Mouse (Mus musculus) spleen, postnatal 4 days (tissue): ENCODE measurements around the gene Tmem247.

ENCODE experiments used
- DNase-seq, 2 experiments: peaks; one replicate each; pipeline ENCODE4 v3.0.0; 2022; ENCODE audit warnings: low spot score in 2 of 2

Gene Tmem247

DNA sequence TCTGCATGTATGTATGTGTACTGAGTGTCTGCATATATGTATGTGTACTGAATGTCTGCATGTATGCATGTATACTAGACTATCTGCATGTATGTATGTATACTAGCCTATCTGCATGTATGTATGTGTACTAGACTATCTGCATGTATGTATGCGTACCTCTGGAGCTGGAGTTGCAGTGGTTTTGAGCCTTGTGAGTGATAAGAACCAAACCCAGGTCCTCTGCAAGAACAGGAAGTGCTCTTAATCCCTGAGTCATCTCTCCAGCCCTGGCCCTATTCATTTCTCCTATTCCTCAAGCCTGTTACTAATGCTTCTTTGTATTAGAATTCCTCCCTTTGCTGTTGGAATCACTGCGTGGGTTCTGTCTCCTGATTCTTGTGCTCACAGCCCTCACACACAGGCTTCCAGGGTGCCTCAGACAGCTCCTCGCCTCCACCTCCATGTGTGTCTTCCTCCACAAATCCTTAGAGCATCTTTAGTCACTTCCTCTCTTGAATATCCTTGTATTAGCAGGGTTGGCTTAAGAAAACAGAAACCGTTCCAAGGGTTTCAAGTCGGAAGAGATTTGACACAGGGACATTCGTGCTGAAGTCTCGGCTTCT is 4.0 kb upstream of the Tmem247 start:
- peak in 1 of 2 experiments; percentile 6 for DNase-seq

DNA sequence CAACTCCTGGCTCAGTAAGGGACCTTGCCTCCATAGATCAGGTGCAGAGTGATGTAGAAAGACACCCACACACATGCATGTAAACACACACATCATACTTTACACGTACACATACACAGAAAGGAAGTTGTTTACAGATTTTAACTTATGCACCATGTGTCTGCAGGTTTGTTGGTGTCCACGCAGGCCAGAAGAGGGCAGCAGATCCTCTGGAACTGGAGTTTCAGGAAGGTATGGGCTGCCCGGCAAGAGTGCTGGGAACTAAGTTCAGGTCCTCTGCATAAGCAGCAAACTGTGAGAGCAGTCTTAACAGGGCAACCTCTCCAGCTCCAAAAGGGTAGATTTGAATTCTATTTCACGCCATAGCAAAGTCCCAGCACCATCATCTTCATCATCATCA is 1.6 kb upstream of the Tmem247 start:
- DNase-seq: no peak

DNA sequence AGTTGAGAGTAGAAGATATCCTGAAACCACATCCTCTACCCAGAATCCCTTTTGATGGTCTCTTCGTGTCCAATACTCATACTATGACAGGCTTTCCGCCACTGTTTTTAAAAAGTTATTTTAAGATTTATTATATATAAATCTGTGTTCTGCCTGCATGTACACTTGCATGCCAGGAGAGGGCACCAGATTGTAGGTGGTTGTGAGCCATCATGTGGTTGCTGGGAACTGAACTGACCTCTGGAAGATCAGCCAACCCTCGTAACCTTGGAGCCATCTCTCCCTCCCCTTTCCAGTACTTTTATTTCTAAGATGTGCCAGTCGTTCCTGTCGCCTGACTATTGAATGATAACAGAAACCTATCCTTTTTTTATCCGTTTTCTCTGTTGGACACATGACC is 1.6 kb downstream of the Tmem247 start:
- no peak for DNase-seq

DNA sequence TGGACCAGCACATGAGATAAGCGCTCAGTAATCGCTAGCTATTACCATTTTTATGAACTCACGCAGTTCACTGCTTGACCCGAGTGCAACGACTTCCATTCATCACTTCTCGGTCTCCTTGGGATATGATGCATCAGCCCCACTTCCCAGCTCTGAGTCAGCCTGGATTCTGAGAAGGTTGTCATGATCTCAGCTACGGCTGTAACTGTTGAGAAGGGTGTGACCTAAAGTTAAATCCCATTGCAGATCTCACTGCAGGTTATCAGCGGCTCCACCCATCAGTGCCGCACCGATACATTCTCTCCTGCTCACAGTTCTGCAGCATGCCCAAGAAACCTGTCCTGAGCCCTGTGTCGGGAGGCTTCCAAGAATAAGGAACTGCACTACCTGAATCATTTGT is 2.6 kb downstream of the Tmem247 start:
- DNase-seq: no peak

DNA sequence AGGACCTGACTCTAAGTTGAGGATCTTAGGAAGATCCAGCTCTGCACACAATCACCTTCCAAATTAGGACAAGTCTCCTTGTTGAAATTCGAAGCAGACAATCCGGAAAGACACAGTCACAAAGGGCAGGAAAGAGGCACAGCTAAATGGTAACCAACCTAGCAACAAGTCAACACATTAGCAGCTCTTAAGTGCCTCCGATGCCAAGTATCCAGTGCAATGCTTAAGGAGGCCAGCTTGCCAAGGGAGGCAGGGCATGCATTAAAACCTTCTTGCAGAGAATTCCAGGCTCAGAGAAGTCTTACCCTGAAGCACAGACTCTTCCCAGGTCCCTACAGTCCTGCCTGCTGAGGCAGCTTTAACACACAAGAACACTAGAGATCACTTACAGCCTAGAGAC is 7.5 kb downstream of the Tmem247 start:
- no peak for DNase-seq

DNA sequence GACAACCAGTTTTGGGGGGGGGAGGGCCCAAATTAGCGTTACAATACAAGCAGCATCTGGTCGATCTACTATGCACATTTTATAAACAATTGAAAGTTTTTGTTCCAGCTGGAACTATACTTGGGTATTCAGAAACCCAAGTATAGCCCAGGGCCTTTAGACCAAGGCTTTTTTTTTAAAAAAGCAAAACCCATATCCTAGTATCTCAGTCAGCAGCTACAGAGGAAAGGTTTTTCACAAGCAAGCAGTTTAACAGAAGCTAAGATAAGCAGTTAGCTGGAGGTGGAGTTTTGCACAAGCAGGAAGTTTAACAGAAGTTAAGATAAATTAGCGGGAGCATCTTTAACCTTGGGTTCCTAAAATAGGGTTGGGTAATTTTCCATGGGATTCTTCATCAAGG is 9.7 kb downstream of the Tmem247 start:
- no peak for DNase-seq

DNA sequence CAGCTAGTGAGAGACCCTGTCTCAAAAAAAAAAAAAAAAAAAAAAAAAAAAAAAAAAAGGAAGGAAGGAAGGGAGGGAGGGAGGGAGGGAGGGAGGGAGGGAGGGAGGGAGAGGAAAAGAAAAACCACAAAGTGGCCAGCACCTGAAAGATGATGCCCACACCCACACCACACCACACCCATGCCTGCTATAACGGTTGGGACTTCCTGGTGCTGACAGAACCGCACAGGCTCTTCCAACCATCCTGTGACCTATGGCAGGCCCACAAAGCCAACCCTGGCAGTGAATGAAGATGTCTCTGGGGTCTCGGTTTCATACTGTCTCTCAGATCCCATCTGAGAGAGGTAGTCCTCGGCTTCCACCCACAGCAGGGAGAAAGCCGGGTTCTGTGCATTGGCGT is 12.2 kb downstream of the Tmem247 start:
- DNase-seq: no peak

DNA sequence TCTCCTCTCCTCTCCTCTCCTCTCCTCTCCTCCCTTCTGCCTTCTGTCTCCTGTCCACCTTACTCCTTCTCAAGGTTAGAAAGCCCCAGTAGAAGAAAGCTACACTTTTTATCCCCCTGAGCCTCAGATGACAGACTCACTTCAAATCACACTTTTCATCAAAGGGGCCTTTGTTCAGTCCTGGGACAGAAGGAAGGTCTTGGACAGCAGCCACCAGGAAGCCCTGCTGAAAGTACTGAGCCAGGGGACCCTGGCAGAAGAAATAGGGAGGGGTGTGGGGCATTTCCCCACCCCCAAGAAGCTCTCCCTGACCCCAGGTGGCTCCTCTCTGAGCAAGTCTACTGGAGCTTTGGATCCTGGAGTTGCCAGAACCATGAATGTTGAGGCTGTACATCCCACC is 12.8 kb downstream of the Tmem247 start:
- DNase-seq: no peak

DNA sequence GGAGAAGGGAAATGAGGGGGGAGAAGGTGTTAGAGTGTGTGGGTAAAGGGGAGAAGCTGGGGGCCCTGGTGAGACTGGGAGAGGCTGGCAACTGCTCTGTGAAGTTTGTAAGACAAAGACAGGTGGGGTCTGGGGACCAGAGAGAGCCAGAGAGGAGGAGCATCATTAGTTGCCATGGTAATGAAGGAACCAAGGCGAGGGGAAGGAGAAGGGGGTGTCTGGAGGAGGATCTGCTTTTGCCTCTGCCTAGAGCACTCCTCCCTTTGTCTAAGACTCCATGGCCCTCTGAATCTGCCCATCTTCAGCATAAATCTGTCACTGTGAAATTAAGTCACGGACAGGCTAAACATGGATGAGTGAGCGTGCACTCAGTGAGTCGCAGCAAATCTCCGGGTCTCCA is 15.7 kb downstream of the Tmem247 start:
- no peak for DNase-seq

DNA sequence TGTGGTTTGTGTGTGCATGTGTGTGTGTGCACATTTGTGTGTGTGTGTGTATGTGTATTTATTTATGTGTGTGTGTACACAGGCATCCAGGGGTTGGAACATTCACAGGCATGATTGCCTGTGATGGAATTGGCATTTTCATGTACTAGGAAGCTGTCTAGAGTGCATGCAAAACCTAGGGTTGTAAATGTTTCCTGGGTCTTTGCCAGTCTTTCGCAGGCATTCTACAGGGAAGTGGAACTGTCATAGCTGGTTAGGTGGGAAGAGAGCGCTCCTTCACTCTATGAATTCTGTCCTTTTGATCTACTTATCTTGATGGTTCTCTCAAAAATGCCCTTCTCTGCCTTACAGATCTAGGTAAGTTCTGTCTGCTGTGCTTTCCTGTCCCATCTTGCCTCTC is 19.9 kb downstream of the Tmem247 start:
- DNase-seq: no peak

DNA sequence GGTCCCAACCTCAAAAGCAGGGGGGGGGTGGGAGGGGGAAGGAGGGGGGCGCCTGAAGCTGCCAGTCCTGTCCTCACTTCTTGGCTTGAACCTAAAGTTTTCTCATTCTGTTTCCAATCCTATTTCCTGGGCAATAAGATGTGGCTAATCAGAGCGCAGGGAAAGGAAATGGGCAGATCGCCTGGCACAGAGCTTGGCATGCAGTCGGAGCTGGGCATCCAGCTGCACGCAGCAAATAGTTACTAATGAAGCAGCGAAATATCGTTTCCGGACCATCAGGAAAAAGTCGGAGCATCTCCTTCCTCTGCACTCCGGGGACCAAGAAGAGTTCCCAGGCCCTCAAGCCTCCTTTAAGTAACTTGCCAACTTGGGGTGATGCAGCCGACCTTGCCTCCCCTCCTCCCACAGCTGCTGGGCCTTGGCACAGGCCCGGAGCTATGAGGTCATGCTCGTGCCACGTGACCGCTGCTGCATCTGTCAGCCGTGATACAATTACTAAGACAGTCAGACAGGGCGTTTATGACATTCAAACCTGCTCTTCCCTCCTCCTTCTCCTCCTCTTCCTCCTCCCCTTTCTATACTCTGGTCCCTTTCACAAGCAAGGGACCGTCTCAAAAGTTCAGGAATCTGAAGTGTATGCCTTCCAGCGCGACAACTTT is 20.5 kb downstream of the Tmem247 start:
- peak in 1 of 2 experiments; percentile 35 for DNase-seq

DNA sequence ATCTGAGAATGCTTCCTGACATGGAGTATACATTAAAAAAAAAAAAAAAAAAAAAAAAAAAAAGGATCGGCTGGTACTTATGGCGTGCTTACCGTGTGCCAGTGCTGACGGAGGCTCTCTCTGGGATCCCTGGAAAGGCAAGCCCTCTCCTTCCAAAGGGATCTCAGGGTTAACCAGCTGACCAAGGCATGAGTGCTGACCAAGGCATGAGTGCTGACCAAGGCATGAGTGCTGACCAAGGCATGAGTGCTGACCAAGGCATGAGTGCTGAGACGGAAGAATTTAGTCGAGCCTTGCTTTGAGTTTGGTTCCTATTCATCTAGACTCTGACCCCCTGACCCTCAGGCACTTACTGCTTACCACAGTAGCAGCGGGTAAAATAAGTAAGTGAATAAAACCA is 21.5 kb downstream of the Tmem247 start:
- DNase-seq: no peak

DNA sequence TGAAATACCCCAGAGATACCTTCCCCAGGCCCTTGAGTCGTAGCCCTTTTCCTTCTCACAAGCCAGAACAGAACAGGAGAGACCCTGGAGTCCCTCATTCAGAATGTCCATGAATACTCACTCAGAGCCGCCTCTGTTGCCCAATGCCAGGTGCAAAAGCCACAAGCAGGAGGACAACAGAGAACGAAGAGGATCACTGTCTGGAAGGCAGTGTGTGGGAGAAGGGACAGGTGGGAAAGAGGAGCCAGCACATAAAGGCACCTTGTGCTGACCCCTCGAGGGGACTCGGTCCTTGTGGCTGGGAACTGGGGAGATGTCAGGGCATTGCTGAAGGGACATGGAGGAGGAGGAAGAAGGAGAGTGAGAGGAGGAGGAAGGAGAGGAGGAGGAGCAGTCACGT is 25.0 kb downstream of the Tmem247 start:
- DNase-seq: no peak

DNA sequence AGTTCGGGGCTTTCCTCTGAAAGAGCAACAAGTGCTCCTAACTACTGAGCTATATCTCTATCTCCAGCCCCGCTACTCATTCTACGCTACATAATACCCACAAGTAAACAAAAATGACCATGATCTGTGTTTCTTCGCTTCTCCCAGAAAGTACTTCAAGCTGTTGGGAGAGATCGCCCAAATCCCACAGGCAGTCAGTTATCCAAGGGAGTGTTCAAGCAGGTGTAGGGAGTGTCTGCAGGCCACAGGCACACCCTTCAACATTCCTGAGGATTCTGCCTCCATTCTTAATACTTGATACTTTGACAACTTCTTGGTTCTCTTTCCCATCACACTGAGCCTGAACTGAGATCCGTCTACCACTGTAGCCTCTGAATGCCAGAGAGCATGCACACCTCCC is 26.0 kb downstream of the Tmem247 start:
- DNase-seq: no peak

DNA sequence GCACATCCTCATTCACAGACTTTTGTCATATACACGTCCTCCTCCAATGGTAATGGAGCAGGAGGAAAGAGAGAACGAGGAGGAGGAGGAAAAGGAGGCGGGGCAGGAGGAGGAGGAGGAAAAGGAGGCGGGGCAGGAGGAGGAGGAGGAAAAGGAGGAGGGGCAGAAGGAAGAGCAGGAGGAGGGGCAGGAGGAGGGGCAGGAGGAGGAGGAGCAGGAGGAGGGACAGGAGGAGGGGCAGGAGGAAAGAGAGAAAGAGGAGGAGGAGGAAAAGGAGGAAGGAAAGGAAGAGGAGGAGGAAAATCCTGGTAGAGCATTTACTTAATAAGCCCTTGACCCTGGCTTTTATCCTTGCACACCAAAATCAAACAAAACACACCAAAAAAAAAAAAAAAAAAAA is 28.9 kb downstream of the Tmem247 start:
- DNase-seq: no peak

DNA sequence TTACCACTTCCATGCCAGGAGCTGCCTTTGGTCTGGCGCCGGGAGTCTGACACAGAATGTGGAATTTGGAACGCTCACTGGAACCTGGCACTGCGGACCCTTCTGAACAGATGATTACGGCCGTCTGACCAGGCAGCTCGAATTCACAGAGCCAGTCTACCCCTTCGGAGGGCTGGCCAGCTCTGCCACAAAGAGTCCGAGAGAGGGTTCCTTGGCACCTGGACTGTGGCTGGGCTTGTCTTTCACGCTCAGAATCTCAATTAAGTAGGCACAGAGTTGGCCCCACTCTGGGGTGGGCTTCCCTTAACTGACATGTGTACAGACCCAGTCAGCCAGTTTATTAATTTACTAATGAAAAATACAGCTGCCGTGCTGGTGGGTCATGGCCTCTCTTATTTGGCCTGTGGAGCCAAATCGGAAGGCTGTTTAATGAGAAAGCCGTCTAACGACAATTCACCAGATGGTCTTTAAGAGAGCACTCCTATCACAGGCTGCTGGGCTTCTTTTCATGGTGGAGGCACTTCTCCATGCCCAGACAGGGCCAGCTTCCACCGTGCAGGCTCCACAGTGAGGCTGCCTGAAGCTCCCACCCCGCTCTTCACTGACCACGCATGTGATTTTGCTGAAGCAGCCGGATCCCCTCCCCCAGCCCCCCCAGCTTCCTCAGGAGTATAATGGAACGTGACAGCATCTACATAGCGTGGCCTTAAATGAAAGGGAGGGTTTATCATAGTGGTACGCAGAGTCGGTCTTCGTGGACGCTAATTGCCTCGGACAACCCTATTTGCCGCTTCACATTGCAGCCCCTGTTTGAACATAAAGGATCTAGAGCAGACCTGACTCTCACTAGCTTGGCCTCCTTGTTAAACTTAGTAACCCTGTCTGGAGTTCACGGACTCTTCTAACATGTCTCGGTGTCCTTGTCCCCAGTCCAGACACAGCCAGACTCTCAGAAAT is 31.0 kb downstream of the Tmem247 start, which contains the start of gene Atp6v1e2:
Gene Atp6v1e2, minus strand, starts transcription at position 58 of the 957 bp plus-strand sequence.
- DNase-seq: no peak

DNA sequence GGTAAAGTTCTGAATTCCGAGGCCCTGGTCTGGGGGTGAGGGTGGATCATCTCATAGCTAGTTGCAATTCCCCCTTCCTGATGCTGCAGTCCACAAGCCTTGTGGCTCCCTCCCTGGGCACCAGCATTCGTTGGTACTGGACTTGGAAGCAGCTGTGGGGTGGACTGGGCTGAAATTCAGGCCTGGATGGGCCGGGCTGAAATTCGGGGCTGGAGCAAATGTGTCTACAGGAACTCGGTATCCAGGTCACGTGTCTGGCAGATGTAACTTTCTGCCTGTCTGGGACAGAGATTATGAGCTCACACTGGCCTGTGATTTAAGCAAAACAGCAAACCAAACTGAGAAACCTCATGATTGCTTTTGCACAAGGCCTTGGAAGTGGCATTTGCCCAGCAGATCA is 31.7 kb downstream of the Tmem247 start:
- DNase-seq: no peak

DNA sequence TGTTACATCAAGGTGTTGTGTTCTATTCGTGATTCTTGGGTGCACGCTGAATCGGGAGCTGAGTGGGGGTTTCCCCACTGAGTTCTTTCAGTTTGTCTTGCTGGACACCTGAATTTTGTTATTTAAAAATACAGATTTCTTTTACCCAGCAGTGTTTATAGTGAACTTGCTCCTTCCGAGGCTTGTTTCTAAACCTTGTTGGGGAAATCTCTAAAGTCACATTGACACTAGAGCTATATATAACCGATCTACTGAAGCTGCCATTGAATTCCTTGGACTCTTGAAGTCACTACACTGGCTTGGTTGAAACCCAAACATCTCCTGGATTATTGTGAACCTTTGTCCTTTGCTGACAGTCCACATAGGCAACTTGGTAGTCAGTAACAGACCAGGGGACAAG is 40.1 kb downstream of the Tmem247 start:
- DNase-seq: no peak

DNA sequence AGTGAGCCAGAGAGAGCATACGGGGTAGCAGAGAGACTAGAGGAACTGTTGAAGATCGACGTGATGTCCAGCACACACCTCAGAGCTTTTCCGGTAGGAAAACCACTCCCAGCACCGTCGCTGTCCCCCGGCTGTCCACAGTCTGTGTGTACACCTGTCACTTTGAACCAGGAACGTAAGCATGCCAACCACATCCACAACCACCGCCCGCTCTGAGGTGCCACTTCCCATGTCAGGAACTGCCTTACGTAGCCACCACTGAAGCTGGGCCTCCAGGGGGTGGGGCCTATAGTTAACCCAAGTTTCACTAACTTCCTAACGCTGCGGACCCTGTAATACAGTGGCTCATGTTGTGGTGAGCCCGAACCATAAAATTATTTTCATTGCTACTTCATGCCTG is 40.8 kb downstream of the Tmem247 start:
- DNase-seq: peak in 1 of 2 experiments; percentile 66

DNA sequence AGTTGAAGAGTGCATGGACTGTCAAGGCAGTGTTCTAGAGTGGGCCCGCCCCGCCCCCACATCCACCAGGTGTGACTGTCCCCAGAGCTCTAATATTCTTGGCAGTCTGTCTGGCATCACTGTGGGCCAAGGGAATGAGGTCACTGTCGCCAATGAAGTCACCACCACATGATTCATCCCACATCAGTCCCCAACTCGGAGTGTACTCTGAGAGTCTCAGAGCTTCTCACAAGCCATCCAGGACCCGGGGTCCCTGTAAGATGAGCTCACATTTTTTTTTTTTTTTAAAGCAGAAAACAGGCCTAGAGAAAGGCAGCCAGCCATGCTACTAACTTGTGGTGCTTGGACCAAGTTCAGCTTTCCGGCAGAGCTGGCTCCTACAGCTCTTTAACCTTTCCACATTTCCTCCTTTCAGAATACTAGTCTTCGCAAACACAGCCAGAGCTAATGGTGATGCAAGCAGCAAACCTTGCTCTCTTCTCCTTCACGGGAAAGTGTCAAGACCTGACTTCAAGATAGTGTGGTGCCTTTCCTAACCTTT is 44.2 kb downstream of the Tmem247 start:
- DNase-seq: no peak

DNA sequence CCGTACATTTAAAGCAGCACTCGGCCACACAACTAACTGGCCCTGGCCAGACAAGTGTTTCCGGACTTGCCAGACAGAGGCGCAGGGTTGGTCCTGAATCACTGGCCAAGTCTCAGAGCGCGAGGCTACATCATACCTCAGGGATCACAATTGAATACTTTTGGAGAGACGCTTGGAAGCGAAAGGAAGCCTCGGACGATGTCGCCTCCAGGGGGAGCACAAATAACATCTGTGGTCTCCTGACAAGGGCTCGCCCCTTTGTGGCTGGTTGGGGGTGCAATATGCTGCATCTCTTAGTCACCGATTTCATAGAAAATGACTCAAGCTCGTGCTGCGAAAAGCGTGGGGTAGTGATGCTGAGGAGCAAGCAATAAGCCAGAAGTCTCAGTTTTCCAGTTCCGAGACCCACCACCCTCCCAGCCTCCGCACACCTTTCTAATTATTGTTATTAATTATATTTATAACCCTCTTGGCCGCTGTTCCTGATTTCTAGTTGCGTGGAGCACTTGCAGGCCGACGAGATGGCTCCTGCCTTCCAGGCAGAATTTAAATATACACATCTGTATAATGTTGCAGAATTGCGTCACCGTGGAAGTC is 45.2 kb downstream of the Tmem247 start:
- peak; percentile 70 to 82 for DNase-seq
